Mouse (Mus musculus) embryonic facial prominence, embryonic 11.5 days (tissue): ENCODE measurements around the gene Gm5129. TPM values are rescaled to one million over a fixed set of nuclear protein-coding genes. Genes with fewer than 3 reads are reported as not detected.
"Not testable (repeated sequence)": the region's sequence is repeated elsewhere in the genome, so short reads cannot be mapped to it uniquely, and the experiment has no call there.

Experiments
- ATAC-seq: fragments of 200-750 bp; cut with Nextera tagmentation; replicated peaks from 2 replicates; pipeline ENCODE4 v1.8.0; 2017; ENCODE audit warnings: low read depth; ENCODE audit not compliant: insufficient number of reproducible peaks, low FRiP score, low TSS enrichment
- DNase-seq: peaks from one replicate; pipeline ENCODE4 v3.0.0-alpha.2; 2015; ENCODE audit warnings: low spot score
- H3K27ac ChIP-seq: fragments of 300-500 bp; sonication (generic); replicated peaks from 2 replicates; pipeline ENCODE4 v1.5.1; 2014; ENCODE audit warnings: mild to moderate bottlenecking, low read depth, low read length, control low read depth
- H3K27me3 ChIP-seq: fragments of 300-500 bp; sonication (generic); 2 replicates; pipeline ENCODE4 v1.6.1; 2014; ENCODE audit warnings: mild to moderate bottlenecking, low read length, moderate library complexity, mixed read lengths; ENCODE audit not compliant: control insufficient read depth, insufficient read depth
- H3K36me3 ChIP-seq: fragments of 300-500 bp; sonication (generic); replicated peaks from 2 replicates; pipeline ENCODE4 v1.6.1; 2014; ENCODE audit warnings: low read depth, mild to moderate bottlenecking, low read length, moderate library complexity, mixed read lengths; ENCODE audit not compliant: control insufficient read depth, insufficient read depth
- H3K4me1 ChIP-seq: fragments of 300-500 bp; sonication (generic); 2 replicates; pipeline ENCODE4 v1.6.1; 2014; ENCODE audit warnings: low read length, mixed read lengths; ENCODE audit not compliant: control insufficient read depth, insufficient read depth
- H3K4me2 ChIP-seq: fragments of 300-500 bp; sonication (generic); 2 replicates; pipeline ENCODE4 v1.6.1; 2014; ENCODE audit warnings: low read depth, mild to moderate bottlenecking, control low read depth, low read length, moderate library complexity
- H3K4me3 ChIP-seq: fragments of 300-500 bp; sonication (generic); 2 replicates; pipeline ENCODE4 v1.5.1; 2014; ENCODE audit warnings: low read depth, low read length, control low read depth
- H3K9ac ChIP-seq: fragments of 300-500 bp; sonication (generic); replicated peaks from 2 replicates; pipeline ENCODE4 v1.6.1; 2014; ENCODE audit warnings: mild to moderate bottlenecking, control low read depth, low read length
- H3K9me3 ChIP-seq: fragments of 300-500 bp; sonication (generic); replicated peaks from 2 replicates; pipeline ENCODE4 v1.6.1; 2016; ENCODE audit warnings: mild to moderate bottlenecking, low read length, inconsistent platforms, mixed read lengths; ENCODE audit not compliant: control insufficient read depth
- WGBS: fragments of 180-500 bp; shearing (Covaris S2); extraction: QIAGEN DNeasy Blood & Tissue Kit; methylation state at CpG from one replicate; pipeline ENCODE4 v1.1.7; 2014; 5-methylcytosine and 5-hydroxymethylcytosine counted together
- polyA plus RNA-seq: library from polyadenylated mRNA; unstranded; fragments of >200 nt; fragmentation: Nextera tagmentation; extraction: Ambion mirVana; gene quantifications from 2 replicates; pipeline ENCODE4 v1.2.1, GENCODE M21; 2014

Gm5129 gene
- polyA plus RNA-seq, 1 experiment from 2014 or later, result not detected

GRCm38 (mm10) chr5:29738076-29738475 lies 2.3 kb upstream of the Gm5129 start:
- no peak overlapping the region for H3K4me2 ChIP-seq
- no peaks in the 10 kb centered on the region for H3K4me1 ChIP-seq
- DNase-seq (no peak), ATAC-seq (no peak)
- WGBS, result 87% methylated on average over 4 of the region's 4 CpGs
- H3K9me3 ChIP-seq, result no peaks in the 10 kb centered on the region
- H3K27me3 ChIP-seq, result no peaks in the 10 kb centered on the region
- no peaks in the 10 kb centered on the region for H3K36me3 ChIP-seq
- no peak overlapping the region for H3K4me3 ChIP-seq
- H3K9ac ChIP-seq, result no peak overlapping the region
- no peak overlapping the region for H3K27ac ChIP-seq

- H3K27me3 ChIP-seq, result no peaks in the 10 kb centered on the region
- no peaks in the 10 kb centered on the region for H3K4me1 ChIP-seq
- no peaks in the 10 kb centered on the region for H3K36me3 ChIP-seq
- no peak overlapping the region for H3K27ac ChIP-seq
- ATAC-seq (no peak), DNase-seq (no peak)
- no peaks in the 10 kb centered on the region for H3K9me3 ChIP-seq
- H3K4me2 ChIP-seq, result no peak overlapping the region; the same call in 1 of the 2 replicates
- 90% methylated on average over 5 of the region's 5 CpGs for WGBS
- H3K4me3 ChIP-seq, result no peak overlapping the region
- H3K9ac ChIP-seq, result no peak overlapping the region
Measured at GRCm38 (mm10) chr5:29737471-29737870, 1.7 kb upstream of the Gm5129 start.

GRCm38 (mm10) chr5:29736942-29737341 lies 1.2 kb upstream of the Gm5129 start:
- WGBS, result 65% methylated on average over 9 of the region's 9 CpGs
- ATAC-seq (no peak), DNase-seq (no peak)
- Histone ChIP-seq H3K4me1 (no peaks in the 10 kb centered on the region), H3K9ac (peak overlapping the region; percentile 94; the same call in 1 of the 2 replicates), H3K27me3 (no peaks in the 10 kb centered on the region), H3K4me3 (peak overlapping the region; percentile 97), H3K36me3 (no peaks in the 10 kb centered on the region), H3K27ac (no peak overlapping the region), H3K4me2 (peak overlapping the region; percentile 62), H3K9me3 (no peaks in the 10 kb centered on the region)

GRCm38 (mm10) chr5:29736073-29736900 lies 551 bp upstream of the Gm5129 start:
- no peaks in the 10 kb centered on the region for H3K36me3 ChIP-seq
- peak overlapping the region; percentile 62 for H3K4me2 ChIP-seq
- no peaks in the 10 kb centered on the region for H3K4me1 ChIP-seq
- 2% methylated on average over 43 of the region's 48 CpGs for WGBS
- ATAC-seq (peak; percentile 66), DNase-seq (peak; percentile 38)
- H3K27me3 ChIP-seq, result no peaks in the 10 kb centered on the region
- H3K4me3 ChIP-seq, result peak overlapping the region; percentile 97
- peak overlapping the region; percentile 92 for H3K27ac ChIP-seq
- H3K9ac ChIP-seq, result peak overlapping the region; percentile 94
- H3K9me3 ChIP-seq, result no peaks in the 10 kb centered on the region

GRCm38 (mm10) chr5:29734831-29735510 lies 765 bp downstream of the Gm5129 start:
- peak overlapping the region; percentile 97 for H3K4me3 ChIP-seq
- 57% methylated on average over 6 of the region's 6 CpGs for WGBS
- no peaks in the 10 kb centered on the region for H3K36me3 ChIP-seq
- H3K4me1 ChIP-seq, result no peaks in the 10 kb centered on the region
- H3K9ac ChIP-seq, result peak overlapping the region; percentile 94
- DNase-seq (no peak), ATAC-seq (no peak; the same call in 1 of the 2 replicates)
- H3K4me2 ChIP-seq, result peak overlapping the region; percentile 69
- H3K9me3 ChIP-seq, result no peaks in the 10 kb centered on the region
- peak overlapping the region; percentile 92 for H3K27ac ChIP-seq
- no peaks in the 10 kb centered on the region for H3K27me3 ChIP-seq

GRCm38 (mm10) chr5:29726070-29726469 lies 9.7 kb downstream of the Gm5129 start:
- WGBS, result 81% methylated on average over 5 of the region's 5 CpGs

GRCm38 (mm10) chr5:29725369-29725768 lies 10.4 kb downstream of the Gm5129 start:
- H3K27me3 ChIP-seq, result no peaks in the 10 kb centered on the region
- DNase-seq (no peak), ATAC-seq (no peak)
- H3K36me3 ChIP-seq, result no peaks in the 10 kb centered on the region
- no peak overlapping the region for H3K4me3 ChIP-seq
- no peak overlapping the region for H3K9ac ChIP-seq
- WGBS, result 77% methylated on average over 2 of the region's 2 CpGs
- H3K9me3 ChIP-seq, result no peaks in the 10 kb centered on the region
- H3K27ac ChIP-seq, result no peak overlapping the region
- no peaks in the 10 kb centered on the region for H3K4me1 ChIP-seq
- H3K4me2 ChIP-seq, result no peak overlapping the region

More at GRCm38 (mm10) chr5:29726070-29726469, 9.7 kb downstream of the Gm5129 start:
- not testable (repeated sequence) for H3K4me2 ChIP-seq, H3K4me1 ChIP-seq, DNase-seq, H3K36me3 ChIP-seq, H3K27ac ChIP-seq, H3K4me3 ChIP-seq, H3K9me3 ChIP-seq, ATAC-seq, H3K27me3 ChIP-seq, H3K9ac ChIP-seq

GRCm38 (mm10) chr5:29721159-29721558 lies 14.6 kb downstream of the Gm5129 start:
- H3K36me3 ChIP-seq, result no peaks in the 10 kb centered on the region
- ATAC-seq (no peak), DNase-seq (no peak)
- no peaks in the 10 kb centered on the region for H3K9me3 ChIP-seq
- no peaks in the 10 kb centered on the region for H3K27me3 ChIP-seq
- no peak overlapping the region for H3K4me2 ChIP-seq
- WGBS, result 4% methylated on average over 1 of the region's 1 CpGs
- H3K9ac ChIP-seq, result no peak overlapping the region
- no peak overlapping the region for H3K27ac ChIP-seq
- H3K4me1 ChIP-seq, result no peaks in the 10 kb centered on the region
- H3K4me3 ChIP-seq, result no peak overlapping the region
